Mouse (Mus musculus): ENCODE measurements around the gene Akap5. TPM values are rescaled to one million over a fixed set of nuclear protein-coding genes. Genes with fewer than 3 reads are reported as not detected.

Gene Akap5
- polyA plus RNA-seq, 1 experiment from 2014 or later: 8.5 TPM

DNA sequence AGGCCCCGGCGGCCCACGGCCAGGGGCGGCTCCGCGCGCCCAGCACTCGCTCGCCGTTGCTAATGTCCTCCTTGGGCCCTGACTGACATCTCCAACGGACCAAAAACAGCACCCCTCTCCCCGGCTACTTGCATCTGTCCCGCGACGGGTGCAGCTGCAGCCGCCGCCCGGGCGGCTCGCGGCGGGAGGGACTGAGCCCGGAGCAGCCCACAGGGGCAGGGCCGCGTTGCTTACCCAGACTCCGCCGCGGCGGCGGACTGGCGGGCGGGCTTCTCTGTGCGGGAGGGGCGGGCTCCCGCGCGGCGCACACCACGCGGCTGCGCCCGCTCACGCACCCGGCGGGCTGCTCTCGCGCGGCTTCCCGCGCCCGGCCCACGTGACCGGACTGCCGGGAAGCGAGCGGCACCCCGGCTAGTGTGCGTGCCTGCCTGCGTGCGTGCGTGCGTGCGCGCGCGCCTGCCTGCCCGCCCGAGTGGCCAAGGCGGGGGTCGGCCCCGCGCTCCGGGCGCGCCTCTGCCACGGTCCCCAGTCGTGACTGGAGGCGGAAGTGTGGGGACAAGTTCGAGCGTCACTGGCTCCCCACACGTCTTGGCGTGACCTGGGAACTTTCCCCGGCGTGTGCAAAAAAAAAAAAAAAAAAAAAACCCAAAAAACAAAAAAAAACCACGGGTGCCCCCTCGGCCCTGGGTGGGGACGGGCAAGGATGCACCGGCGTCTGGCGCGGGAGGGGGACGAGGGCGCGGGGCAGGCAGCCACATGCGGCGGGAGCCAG is 44.7 kb downstream of the Akap5 start, which contains the start of gene Zbtb25:
Gene Zbtb25, minus strand, starts transcription at position 397 of the 772 bp plus-strand sequence.
- H3K9ac ChIP-seq: peak within 1 kb of the TSS; percentile 97
- peak within 1 kb of the TSS; percentile 93 for H3K4me2 ChIP-seq
- WGBS: 3% methylated on average over 93 of the region's 96 CpGs
- peak; percentile 81 for ATAC-seq (ENCODE audit: insufficient number of reproducible peaks, low FRiP score)
- no peaks in the 10 kb centered on the region for H3K36me3 ChIP-seq
- H3K9me3 ChIP-seq (replicated peaks): no peaks in the 10 kb centered on the region
- peak within 1 kb of the TSS; percentile 91 for H3K4me3 ChIP-seq
- peak within 1 kb of the TSS; percentile 99 for H3K27ac ChIP-seq (ENCODE audit: poor library complexity, severe bottlenecking)
- peaks cover 51% of the 10 kb centered on the region for H3K4me1 ChIP-seq (replicated peaks)
- no peaks in the 10 kb centered on the region for H3K27me3 ChIP-seq (replicated peaks)

GRCm38 (mm10) chr12:76369978-76370830 is 45.5 kb downstream of the Akap5 start, which contains the start of gene Zbtb1:
Gene Zbtb1, plus strand, starts transcription at chr12:76370266.
- Histone ChIP-seq H3K9me3 (replicated peaks) (no peaks in the 10 kb centered on the region), H3K4me1 (replicated peaks) (peaks cover 59% of the 10 kb centered on the region), H3K27ac (ENCODE audit: poor library complexity, severe bottlenecking) (peak within 1 kb of the TSS; percentile 99), H3K36me3 (no peaks in the 10 kb centered on the region), H3K9ac (peak within 1 kb of the TSS; percentile 97), H3K4me3 (peak within 1 kb of the TSS; percentile 91), H3K27me3 (replicated peaks) (no peaks in the 10 kb centered on the region), H3K4me2 (peak within 1 kb of the TSS; percentile 93)
- ATAC-seq (ENCODE audit: insufficient number of reproducible peaks, low FRiP score): peak; percentile 70
- under 1% methylated on average over 73 of the region's 99 CpGs for WGBS

- no peaks in the 10 kb centered on the region for H3K9me3 ChIP-seq (replicated peaks)
- no peaks in the 10 kb centered on the region for H3K36me3 ChIP-seq
- peak overlapping the region; percentile 97 for H3K9ac ChIP-seq
- H3K4me2 ChIP-seq: peak overlapping the region; percentile 93
- ATAC-seq (ENCODE audit: insufficient number of reproducible peaks, low FRiP score): peak; percentile 69
- H3K4me3 ChIP-seq: peak overlapping the region; percentile 91
- WGBS: under 1% methylated on average over 62 of the region's 63 CpGs
- H3K4me1 ChIP-seq (replicated peaks): peaks cover 61% of the 10 kb centered on the region
- peak overlapping the region; percentile 99 for H3K27ac ChIP-seq (ENCODE audit: poor library complexity, severe bottlenecking)
- no peaks in the 10 kb centered on the region for H3K27me3 ChIP-seq (replicated peaks)
Observed at GRCm38 (mm10) chr12:76370831-76371571, 46.3 kb downstream of the Akap5 start.

- Histone ChIP-seq H3K27ac (ENCODE audit: poor library complexity, severe bottlenecking) (peak overlapping the region; percentile 99; the same call in 1 of the 2 replicates), H3K9me3 (replicated peaks) (no peaks in the 10 kb centered on the region), H3K4me2 (peak overlapping the region; percentile 93), H3K27me3 (replicated peaks) (no peaks in the 10 kb centered on the region), H3K36me3 (no peaks in the 10 kb centered on the region), H3K4me1 (replicated peaks) (peaks cover 62% of the 10 kb centered on the region), H3K9ac (peak overlapping the region; percentile 97), H3K4me3 (peak overlapping the region; percentile 91)
- 34% methylated on average over 7 of the region's 7 CpGs for WGBS
- ATAC-seq (ENCODE audit: insufficient number of reproducible peaks, low FRiP score): no peak
Observed at GRCm38 (mm10) chr12:76372046-76372445, 47.4 kb downstream of the Akap5 start.

- Histone ChIP-seq H3K9me3 (replicated peaks) (no peaks in the 10 kb centered on the region), H3K4me2 (peak overlapping the region; percentile 93), H3K27me3 (replicated peaks) (no peaks in the 10 kb centered on the region), H3K9ac (0 out of 2 replicates have a peak overlapping the region, but pooled peaks have one; percentile 97), H3K4me3 (peak overlapping the region; percentile 91; the same call in 1 of the 2 replicates), H3K36me3 (no peaks in the 10 kb centered on the region), H3K27ac (ENCODE audit: poor library complexity, severe bottlenecking) (peak overlapping the region; percentile 9; the same call in 1 of the 2 replicates), H3K4me1 (replicated peaks) (peaks cover 61% of the 10 kb centered on the region)
- no peak for ATAC-seq (ENCODE audit: insufficient number of reproducible peaks, low FRiP score)
- WGBS: 63% methylated on average over 6 of the region's 7 CpGs
Observed at GRCm38 (mm10) chr12:76372881-76373818, 48.5 kb downstream of the Akap5 start.

- H3K27ac ChIP-seq (ENCODE audit: poor library complexity, severe bottlenecking): peak overlapping the region; percentile 28; the same call in 1 of the 2 replicates
- H3K9ac ChIP-seq: no peak overlapping the region
- H3K27me3 ChIP-seq (replicated peaks): no peaks in the 10 kb centered on the region
- ATAC-seq (ENCODE audit: insufficient number of reproducible peaks, low FRiP score): no peak
- H3K36me3 ChIP-seq: no peaks in the 10 kb centered on the region
- H3K4me2 ChIP-seq: no peak overlapping the region
- no peaks in the 10 kb centered on the region for H3K9me3 ChIP-seq (replicated peaks)
- WGBS: 58% methylated on average over 6 of the region's 6 CpGs
- no peak overlapping the region for H3K4me3 ChIP-seq
- H3K4me1 ChIP-seq (replicated peaks): peaks cover 57% of the 10 kb centered on the region
Observed at GRCm38 (mm10) chr12:76373991-76374390, 49.3 kb downstream of the Akap5 start.

DNA sequence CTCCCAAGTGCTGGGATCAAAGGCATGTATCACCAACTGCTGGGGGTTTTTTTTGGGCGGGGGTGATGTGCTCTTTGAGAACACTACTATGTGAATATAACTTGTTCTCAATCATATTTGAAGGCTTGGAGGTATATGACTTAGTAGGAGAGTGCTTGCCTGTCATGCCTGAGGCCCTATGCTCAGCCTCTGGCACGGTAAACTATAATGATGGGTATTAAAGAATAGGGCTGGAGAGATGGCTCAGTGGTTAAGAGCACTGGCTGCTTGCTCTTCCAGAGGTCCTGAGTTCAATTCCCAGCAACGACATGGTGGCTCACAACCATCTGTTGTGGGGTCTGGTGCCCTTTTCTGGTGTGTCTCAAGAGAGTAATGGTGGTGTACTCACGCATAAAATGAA is 50.2 kb downstream of the Akap5 start:
- no peak for ATAC-seq (ENCODE audit: insufficient number of reproducible peaks, low FRiP score)
- Histone ChIP-seq H3K9me3 (replicated peaks) (no peaks in the 10 kb centered on the region), H3K4me3 (no peak overlapping the region), H3K9ac (no peak overlapping the region), H3K36me3 (no peaks in the 10 kb centered on the region), H3K4me1 (replicated peaks) (peaks cover 65% of the 10 kb centered on the region), H3K4me2 (no peak overlapping the region), H3K27ac (ENCODE audit: poor library complexity, severe bottlenecking) (peak overlapping the region; percentile 41; the same call in 1 of the 2 replicates), H3K27me3 (replicated peaks) (no peaks in the 10 kb centered on the region)
- WGBS: 72% methylated on average over 4 of the region's 4 CpGs

GRCm38 (mm10) chr12:76375506-76375905 is 50.8 kb downstream of the Akap5 start:
- ATAC-seq (ENCODE audit: insufficient number of reproducible peaks, low FRiP score): no peak
- H3K4me3 ChIP-seq: no peak overlapping the region
- H3K4me2 ChIP-seq: peak overlapping the region; percentile 34
- H3K27me3 ChIP-seq (replicated peaks): no peaks in the 10 kb centered on the region
- no peaks in the 10 kb centered on the region for H3K9me3 ChIP-seq (replicated peaks)
- H3K9ac ChIP-seq: no peak overlapping the region
- H3K27ac ChIP-seq (ENCODE audit: poor library complexity, severe bottlenecking): peak overlapping the region; percentile 41; the same call in 1 of the 2 replicates
- WGBS: 24% methylated on average over 3 of the region's 3 CpGs
- no peaks in the 10 kb centered on the region for H3K36me3 ChIP-seq
- peaks cover 71% of the 10 kb centered on the region for H3K4me1 ChIP-seq (replicated peaks)

DNA sequence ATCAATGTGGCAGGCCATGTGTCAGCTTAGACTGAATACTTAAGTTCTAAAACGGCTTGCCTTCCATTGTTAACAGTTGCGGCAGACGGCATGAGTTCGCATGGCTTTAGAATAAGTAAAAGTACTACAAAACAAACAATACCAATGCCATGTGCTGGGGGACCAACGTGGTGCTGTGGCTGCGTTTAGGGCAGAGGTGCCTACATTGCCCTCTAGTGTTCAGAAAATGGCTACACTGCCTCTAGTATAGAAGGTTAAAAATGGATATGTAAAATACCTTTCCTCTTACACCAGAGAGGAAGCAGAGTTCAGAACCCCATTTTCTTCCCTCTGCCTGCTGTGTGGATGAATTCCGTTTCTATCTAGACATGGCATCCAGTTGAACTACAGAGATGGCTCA is 52.0 kb downstream of the Akap5 start:
- no peak for ATAC-seq (ENCODE audit: insufficient number of reproducible peaks, low FRiP score)
- WGBS: 47% methylated on average over 7 of the region's 7 CpGs
- Histone ChIP-seq H3K4me2 (no peak overlapping the region), H3K4me3 (no peak overlapping the region), H3K9me3 (replicated peaks) (no peaks in the 10 kb centered on the region), H3K27ac (ENCODE audit: poor library complexity, severe bottlenecking) (0 out of 2 replicates have a peak overlapping the region, but pooled peaks have one; percentile 35), H3K36me3 (peaks cover 3% of the 10 kb centered on the region; the same call in 1 of the 2 replicates), H3K4me1 (replicated peaks) (peaks cover 71% of the 10 kb centered on the region), H3K9ac (no peak overlapping the region), H3K27me3 (replicated peaks) (no peaks in the 10 kb centered on the region)

GRCm38 (mm10) chr12:76377059-76377458 is 52.4 kb downstream of the Akap5 start:
- no peaks in the 10 kb centered on the region for H3K9me3 ChIP-seq (replicated peaks)
- H3K4me1 ChIP-seq (replicated peaks): peaks cover 69% of the 10 kb centered on the region
- H3K4me2 ChIP-seq: no peak overlapping the region
- 92% methylated on average over 6 of the region's 6 CpGs for WGBS
- H3K36me3 ChIP-seq: peaks cover 4% of the 10 kb centered on the region; the same call in 1 of the 2 replicates
- no peak overlapping the region for H3K4me3 ChIP-seq
- H3K27ac ChIP-seq (ENCODE audit: poor library complexity, severe bottlenecking): peak overlapping the region; percentile 35; the same call in 1 of the 2 replicates
- no peaks in the 10 kb centered on the region for H3K27me3 ChIP-seq (replicated peaks)
- no peak overlapping the region for H3K9ac ChIP-seq
- ATAC-seq (ENCODE audit: insufficient number of reproducible peaks, low FRiP score): no peak
